Mouse (Mus musculus) liver, embryonic 13.5 days (tissue): Measurements from ENCODE around the gene St5. TPM values are rescaled to one million over a fixed set of nuclear protein-coding genes. Genes with fewer than 3 reads are reported as not detected.

ENCODE experiments used
- ATAC-seq: fragments of 200-750 bp; cut with Nextera tagmentation; 2 replicates; pipeline ENCODE4 v1.8.0; 2017; ENCODE audit warnings: low read depth, mild to moderate bottlenecking, moderate number of reproducible peaks, moderate library complexity
- DNase-seq: peaks from one replicate; pipeline ENCODE4 v3.0.0; 2022
- H3K27ac ChIP-seq: fragments of 300-500 bp; sonication (generic); 2 replicates; pipeline ENCODE4 v1.5.1; 2015; ENCODE audit warnings: moderate library complexity, mild to moderate bottlenecking, inconsistent platforms
- H3K27me3 ChIP-seq: fragments of 300-500 bp; sonication (generic); 2 replicates; pipeline ENCODE4 v1.6.1; 2015; ENCODE audit warnings: mild to moderate bottlenecking, inconsistent platforms
- H3K36me3 ChIP-seq: fragments of 300-500 bp; sonication (generic); 2 replicates; pipeline ENCODE4 v1.6.1; 2015; ENCODE audit warnings: mild to moderate bottlenecking, inconsistent platforms
- H3K4me1 ChIP-seq: fragments of 300-500 bp; sonication (generic); replicated peaks from 2 replicates; pipeline ENCODE4 v1.6.1; 2015; ENCODE audit warnings: inconsistent platforms
- H3K4me2 ChIP-seq: fragments of 300-500 bp; sonication (generic); 2 replicates; pipeline ENCODE4 v1.6.1; 2015; ENCODE audit warnings: inconsistent platforms, mild to moderate bottlenecking, moderate library complexity
- H3K4me3 ChIP-seq: fragments of 300-500 bp; sonication (generic); replicated peaks from 2 replicates; pipeline ENCODE4 v1.5.1; 2015; ENCODE audit warnings: mild to moderate bottlenecking, inconsistent platforms
- H3K9ac ChIP-seq: fragments of 300-500 bp; sonication (generic); 2 replicates; pipeline ENCODE4 v1.6.1; 2015; ENCODE audit warnings: mild to moderate bottlenecking, inconsistent platforms
- H3K9me3 ChIP-seq: fragments of 300-500 bp; sonication (generic); replicated peaks from 2 replicates; pipeline ENCODE4 v1.6.1; 2016; ENCODE audit warnings: inconsistent platforms
- WGBS: fragments of 180-500 bp; shearing (Covaris S2); methylation state at CpG from one replicate; pipeline ENCODE4 v1.1.7; 2015; ENCODE audit not compliant: insufficient replicate concordance; 5-methylcytosine and 5-hydroxymethylcytosine counted together
- polyA plus RNA-seq: library from polyadenylated mRNA; unstranded; fragments of >200 nt; fragmentation: Nextera tagmentation; extraction: Ambion mirVana; gene quantifications from 2 replicates; pipeline ENCODE4 v1.2.1, GENCODE M21; 2015

St5 gene
- polyA plus RNA-seq, 1 experiment from 2014 or later, result 16.5 TPM

- no peak overlapping the region for H3K9ac ChIP-seq
- H3K9me3 ChIP-seq, result no peaks in the 10 kb centered on the region
- ATAC-seq (no peak), DNase-seq (no peak)
- 81% methylated on average over 8 of the region's 8 CpGs for WGBS
- H3K4me3 ChIP-seq, result no peak overlapping the region
- H3K27me3 ChIP-seq, result no peaks in the 10 kb centered on the region
- no peaks in the 10 kb centered on the region for H3K4me1 ChIP-seq
- H3K27ac ChIP-seq, result no peak overlapping the region
- no peaks in the 10 kb centered on the region for H3K36me3 ChIP-seq
- H3K4me2 ChIP-seq, result no peak overlapping the region
Measured at GRCm38 (mm10) chr7:109723114-109723513, 19.7 kb upstream of the St5 start.

GRCm38 (mm10) chr7:109722618-109723017 is 19.2 kb upstream of the St5 start:
- Histone ChIP-seq H3K4me3 (no peak overlapping the region), H3K36me3 (no peaks in the 10 kb centered on the region), H3K9ac (no peak overlapping the region), H3K4me2 (no peak overlapping the region), H3K27ac (no peak overlapping the region), H3K27me3 (no peaks in the 10 kb centered on the region), H3K9me3 (no peaks in the 10 kb centered on the region), H3K4me1 (no peaks in the 10 kb centered on the region)
- 89% methylated on average over 2 of the region's 2 CpGs for WGBS
- ATAC-seq (no peak), DNase-seq (no peak)

GRCm38 (mm10) chr7:109719286-109719685 is 15.9 kb upstream of the St5 start:
- ATAC-seq (no peak), DNase-seq (no peak)
- Histone ChIP-seq H3K9me3 (no peaks in the 10 kb centered on the region), H3K9ac (no peak overlapping the region), H3K27ac (no peak overlapping the region), H3K4me2 (no peak overlapping the region), H3K36me3 (no peaks in the 10 kb centered on the region), H3K4me1 (no peaks in the 10 kb centered on the region), H3K27me3 (no peaks in the 10 kb centered on the region), H3K4me3 (no peak overlapping the region)
- WGBS, result 58% methylated on average over 9 of the region's 9 CpGs

- H3K36me3 ChIP-seq, result peaks cover 49% of the 10 kb centered on the region
- ATAC-seq, result no peak
- WGBS, result 82% methylated on average over 2 of the region's 2 CpGs
Measured at GRCm38 (mm10) chr7:109713434-109713982, 10.1 kb upstream of the St5 start.

GRCm38 (mm10) chr7:109712198-109712597 is 8.8 kb upstream of the St5 start:
- no peaks in the 10 kb centered on the region for H3K9me3 ChIP-seq
- peaks cover 7% of the 10 kb centered on the region for H3K4me1 ChIP-seq
- no peak overlapping the region for H3K27ac ChIP-seq
- 89% methylated on average over 7 of the region's 7 CpGs for WGBS
- no peak overlapping the region for H3K4me3 ChIP-seq
- H3K4me2 ChIP-seq, result no peak overlapping the region
- H3K27me3 ChIP-seq, result no peaks in the 10 kb centered on the region
- DNase-seq (no peak), ATAC-seq (no peak)
- H3K36me3 ChIP-seq, result peaks cover 62% of the 10 kb centered on the region
- no peak overlapping the region for H3K9ac ChIP-seq

More at GRCm38 (mm10) chr7:109713434-109713982, 10.1 kb upstream of the St5 start:
- Histone ChIP-seq H3K9me3 (no peaks in the 10 kb centered on the region), H3K27ac (no peak overlapping the region), H3K4me2 (no peak overlapping the region), H3K4me1 (no peaks in the 10 kb centered on the region), H3K27me3 (no peaks in the 10 kb centered on the region), H3K9ac (no peak overlapping the region), H3K4me3 (no peak overlapping the region)
- DNase-seq, result no peak

- peaks cover 69% of the 10 kb centered on the region for H3K36me3 ChIP-seq
- ATAC-seq, result no peak
- H3K4me3 ChIP-seq, result no peak overlapping the region
- H3K4me1 ChIP-seq, result peaks cover 26% of the 10 kb centered on the region
- H3K9ac ChIP-seq, result no peak overlapping the region
- H3K4me2 ChIP-seq, result no peak overlapping the region
- no peaks in the 10 kb centered on the region for H3K27me3 ChIP-seq
- no peak for DNase-seq
- no peak overlapping the region for H3K27ac ChIP-seq
- H3K9me3 ChIP-seq, result no peaks in the 10 kb centered on the region
- WGBS, result 65% methylated on average over 1 of the region's 1 CpGs
Measured at GRCm38 (mm10) chr7:109710069-109710468, 6.7 kb upstream of the St5 start.

GRCm38 (mm10) chr7:109708961-109709382 is 5.6 kb upstream of the St5 start:
- H3K27me3 ChIP-seq, result no peaks in the 10 kb centered on the region
- peaks cover 37% of the 10 kb centered on the region for H3K4me1 ChIP-seq
- 64% methylated on average over 3 of the region's 3 CpGs for WGBS
- no peak overlapping the region for H3K4me3 ChIP-seq
- no peak overlapping the region for H3K27ac ChIP-seq
- DNase-seq, result no peak
- no peak overlapping the region for H3K9ac ChIP-seq
- ATAC-seq, result no peak
- no peak overlapping the region for H3K4me2 ChIP-seq
- no peaks in the 10 kb centered on the region for H3K9me3 ChIP-seq
- peaks cover 69% of the 10 kb centered on the region for H3K36me3 ChIP-seq

- DNase-seq (peak; percentile 22), ATAC-seq (no peak)
- Histone ChIP-seq H3K27me3 (no peaks in the 10 kb centered on the region), H3K4me2 (no peak overlapping the region), H3K4me3 (no peak overlapping the region), H3K36me3 (peaks cover 57% of the 10 kb centered on the region), H3K27ac (no peak overlapping the region), H3K9ac (no peak overlapping the region), H3K9me3 (no peaks in the 10 kb centered on the region), H3K4me1 (peaks cover 49% of the 10 kb centered on the region)
- WGBS, result 34% methylated on average over 4 of the region's 4 CpGs
Measured at GRCm38 (mm10) chr7:109707023-109707785, 3.8 kb upstream of the St5 start.

- no peak for DNase-seq
- Histone ChIP-seq H3K4me1 (peaks cover 49% of the 10 kb centered on the region), H3K9me3 (no peaks in the 10 kb centered on the region), H3K4me2 (peak overlapping the region; percentile 82), H3K4me3 (peak overlapping the region; percentile 75), H3K27me3 (no peaks in the 10 kb centered on the region), H3K9ac (peak overlapping the region; percentile 87), H3K27ac (peak overlapping the region; percentile 77; the same call in 1 of the 2 replicates), H3K36me3 (peaks cover 30% of the 10 kb centered on the region)
- ATAC-seq, result no peak
- WGBS, result 37% methylated on average over 3 of the region's 3 CpGs
Measured at GRCm38 (mm10) chr7:109704461-109704860, 1.1 kb upstream of the St5 start.

GRCm38 (mm10) chr7:109704016-109704377 is 592 bp upstream of the St5 start:
- ATAC-seq, result peak; percentile 57
- DNase-seq, result no peak

GRCm38 (mm10) chr7:109702721-109703120 is 684 bp downstream of the St5 start:
- Histone ChIP-seq H3K4me1 (peaks cover 47% of the 10 kb centered on the region), H3K27me3 (no peaks in the 10 kb centered on the region), H3K36me3 (peaks cover 12% of the 10 kb centered on the region), H3K9me3 (no peaks in the 10 kb centered on the region), H3K4me3 (peak overlapping the region; percentile 75), H3K27ac (no peak overlapping the region), H3K4me2 (peak overlapping the region; percentile 82), H3K9ac (peak overlapping the region; percentile 53; the same call in 1 of the 2 replicates)
- no peak for DNase-seq
- no peak for ATAC-seq
- WGBS, result 66% methylated on average over 4 of the region's 4 CpGs

More at GRCm38 (mm10) chr7:109704016-109704377, 592 bp upstream of the St5 start:
- Histone ChIP-seq H3K36me3 (peaks cover 25% of the 10 kb centered on the region), H3K4me2 (peak overlapping the region; percentile 82), H3K9me3 (no peaks in the 10 kb centered on the region), H3K27ac (peak overlapping the region; percentile 77), H3K9ac (peak overlapping the region; percentile 87), H3K4me1 (peaks cover 49% of the 10 kb centered on the region), H3K27me3 (no peaks in the 10 kb centered on the region), H3K4me3 (peak overlapping the region; percentile 75)
- 2% methylated on average over 17 of the region's 17 CpGs for WGBS

- H3K27me3 ChIP-seq, result no peaks in the 10 kb centered on the region
- ATAC-seq (no peak), DNase-seq (no peak)
- H3K9me3 ChIP-seq, result no peaks in the 10 kb centered on the region
- H3K4me3 ChIP-seq, result no peak overlapping the region
- no peak overlapping the region for H3K9ac ChIP-seq
- H3K4me1 ChIP-seq, result peaks cover 24% of the 10 kb centered on the region
- H3K4me2 ChIP-seq, result no peak overlapping the region
- no peaks in the 10 kb centered on the region for H3K36me3 ChIP-seq
- no peak overlapping the region for H3K27ac ChIP-seq
Measured at GRCm38 (mm10) chr7:109700213-109700612, 3.2 kb downstream of the St5 start.
